Mouse (Mus musculus) limb, embryonic 11.5 days (tissue): ENCODE data around the gene Tubg1. TPM values are rescaled to one million over a fixed set of nuclear protein-coding genes. Genes with fewer than 3 reads are reported as not detected.
A peak's percentile ranks its signal among the peaks of the same experiment; 100 is the strongest.

Experiments
- ATAC-seq: fragments of 200-750 bp; cut with Nextera tagmentation; 2 replicates; pipeline ENCODE4 v1.8.0; 2017; ENCODE audit warnings: low read depth; ENCODE audit not compliant: insufficient number of reproducible peaks, low FRiP score, low TSS enrichment
- DNase-seq: peaks from one replicate; pipeline ENCODE4 v3.0.0-alpha.2; 2015; ENCODE audit warnings: low spot score
- H3K27ac ChIP-seq: fragments of 300-500 bp; sonication (generic); replicated peaks from 2 replicates; pipeline ENCODE4 v1.5.1; 2014; ENCODE audit warnings: low read depth, mild to moderate bottlenecking, low read length
- H3K27me3 ChIP-seq: fragments of 300-500 bp; sonication (generic); 2 replicates; pipeline ENCODE4 v1.6.1; 2014; ENCODE audit warnings: mild to moderate bottlenecking, low read length, mixed read lengths; ENCODE audit not compliant: control insufficient read depth, insufficient read depth
- H3K36me3 ChIP-seq: fragments of 300-500 bp; sonication (generic); 2 replicates; pipeline ENCODE4 v1.6.1; 2014; ENCODE audit warnings: mild to moderate bottlenecking, low read length, moderate library complexity, mixed read lengths; ENCODE audit not compliant: control insufficient read depth, insufficient read depth
- H3K4me1 ChIP-seq: fragments of 300-500 bp; sonication (generic); 2 replicates; pipeline ENCODE4 v1.6.1; 2014; ENCODE audit warnings: low read length, mixed read lengths; ENCODE audit not compliant: control insufficient read depth, insufficient read depth
- H3K4me2 ChIP-seq: fragments of 300-500 bp; sonication (generic); 2 replicates; pipeline ENCODE4 v1.6.1; 2014; ENCODE audit warnings: low read depth, mild to moderate bottlenecking, moderate library complexity; ENCODE audit not compliant: severe bottlenecking
- H3K4me3 ChIP-seq: fragments of 300-500 bp; sonication (generic); 2 replicates; pipeline ENCODE4 v1.5.1; 2014; ENCODE audit warnings: low read depth, low read length
- H3K9ac ChIP-seq: fragments of 300-500 bp; sonication (generic); 2 replicates; pipeline ENCODE4 v1.6.1; 2014; ENCODE audit warnings: mild to moderate bottlenecking, low read length
- H3K9me3 ChIP-seq: fragments of 300-500 bp; sonication (generic); 2 replicates; pipeline ENCODE4 v1.6.1; 2016; ENCODE audit warnings: low read length; ENCODE audit not compliant: control insufficient read depth
- WGBS: fragments of 180-500 bp; shearing (Covaris S2); extraction: QIAGEN DNeasy Blood & Tissue Kit; methylation state at CpG from one replicate; pipeline ENCODE4 v1.1.7; 2014; 5-methylcytosine and 5-hydroxymethylcytosine counted together
- polyA plus RNA-seq: library from polyadenylated mRNA; unstranded; fragments of >200 nt; fragmentation: Nextera tagmentation; extraction: Ambion mirVana; gene quantifications from 2 replicates; pipeline ENCODE4 v1.2.1, GENCODE M21; 2014

Tubg1 gene
- polyA plus RNA-seq, result 113 and 119 TPM in 2 replicates

DNA sequence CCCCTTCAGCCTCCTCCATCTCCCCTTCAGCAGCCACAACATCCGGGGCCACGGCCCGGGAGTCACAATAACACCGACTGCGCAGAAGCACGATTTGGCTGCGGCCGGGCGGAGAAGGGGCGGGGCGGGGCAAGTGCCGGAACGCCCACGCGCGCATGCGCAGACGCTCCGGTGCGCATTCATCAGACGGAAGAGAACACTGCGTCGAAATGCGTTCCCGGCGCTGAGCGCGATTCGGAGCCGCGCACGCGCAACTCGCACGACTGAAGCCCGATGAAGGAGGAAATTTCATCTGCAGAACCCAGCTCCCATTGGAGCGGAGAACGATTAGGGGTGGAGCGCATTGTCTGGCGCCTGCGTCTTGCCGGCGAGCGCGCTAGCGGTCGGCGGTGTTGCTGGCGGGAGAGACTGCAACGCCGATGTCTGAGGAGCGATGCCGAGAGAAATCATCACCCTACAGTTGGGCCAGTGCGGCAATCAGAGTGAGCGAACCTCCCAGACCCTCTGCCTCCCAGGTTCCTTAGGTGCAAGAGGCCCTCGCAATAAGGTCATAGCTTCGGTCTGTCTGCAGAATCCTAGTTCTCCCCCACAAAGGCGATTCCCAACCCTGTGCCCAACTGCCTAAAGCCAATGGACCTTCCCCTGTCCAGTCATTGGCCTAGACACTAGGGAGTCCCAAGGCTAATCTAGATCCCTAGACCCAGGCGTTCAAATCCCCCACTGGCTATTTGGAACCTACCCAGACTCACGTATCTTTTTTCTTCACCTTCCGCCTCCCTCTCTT, at the start of gene Tubg1, which contains the start of gene Retreg3:
TSS of gene Tubg1 (plus strand) at position 178 of the 784 bp plus-strand sequence.
TSS of gene Retreg3 (minus strand) at position 133 of the 784 bp plus-strand sequence.
- WGBS, result under 1% methylated on average over 61 of the region's 61 CpGs
- peak; percentile 91 for ATAC-seq
- Histone ChIP-seq H3K9me3 (no peaks in the 10 kb centered on the region), H3K4me3 (peak within 1 kb of the TSS; percentile 97), H3K27me3 (no peaks in the 10 kb centered on the region), H3K27ac (peak within 1 kb of the TSS; percentile 86), H3K9ac (peak within 1 kb of the TSS; percentile 92), H3K36me3 (no peaks in the 10 kb centered on the region; the same call in 1 of the 2 replicates), H3K4me2 (peak within 1 kb of the TSS; percentile 93), H3K4me1 (peaks cover 12% of the 10 kb centered on the region)
- peak; percentile 99 for DNase-seq

DNA sequence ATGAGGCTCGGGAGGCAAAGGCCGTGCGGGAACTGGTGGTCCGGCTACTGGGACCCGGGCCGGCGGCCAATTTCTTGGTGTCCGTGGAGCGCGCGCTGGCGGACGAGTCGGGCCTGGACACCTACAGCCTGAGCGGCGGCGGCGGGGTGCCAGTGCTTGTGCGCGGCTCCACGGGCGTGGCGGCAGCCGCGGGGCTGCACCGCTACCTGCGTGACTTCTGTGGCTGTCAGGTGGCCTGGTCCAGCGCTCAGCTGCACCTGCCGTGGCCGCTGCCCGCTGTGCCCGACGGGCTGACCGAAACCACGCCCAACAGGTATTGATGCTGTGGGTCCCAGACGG, 49.6 kb upstream of the Tubg1 start:
- Histone ChIP-seq H3K27me3 (0 out of 2 replicates have a peak, but pooled peaks cover 2% of the 10 kb centered on the region), H3K27ac (no peak overlapping the region)

DNA sequence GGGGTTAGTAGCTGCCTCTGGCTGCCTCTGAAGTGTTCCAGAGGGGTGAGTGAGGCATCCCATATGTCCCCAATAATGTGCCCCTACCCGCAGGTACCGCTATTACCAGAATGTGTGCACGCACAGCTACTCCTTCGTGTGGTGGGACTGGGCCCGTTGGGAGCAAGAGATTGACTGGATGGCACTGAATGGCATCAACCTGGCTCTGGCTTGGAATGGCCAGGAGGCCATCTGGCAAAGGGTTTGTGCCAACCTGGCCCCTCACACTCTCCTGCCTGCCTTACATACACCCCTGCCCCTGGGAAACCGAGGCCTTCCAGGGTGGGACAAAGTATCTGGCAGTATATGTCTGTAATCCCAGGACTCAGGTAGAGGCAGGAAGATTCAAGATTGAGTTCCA, 48.8 kb upstream of the Tubg1 start:
- no peak overlapping the region for H3K27ac ChIP-seq
- H3K9ac ChIP-seq, result no peak overlapping the region
- 72% methylated on average over 6 of the region's 6 CpGs for WGBS

More for the DNA sequence above, 49.6 kb upstream of the Tubg1 start:
- ATAC-seq (0 out of 2 replicates have a peak, but pooled peaks have one; percentile 32), DNase-seq (no peak)
- Histone ChIP-seq H3K9me3 (no peaks in the 10 kb centered on the region), H3K9ac (peak overlapping the region; percentile 76), H3K4me1 (no peaks in the 10 kb centered on the region), H3K4me3 (peak overlapping the region; percentile 78), H3K36me3 (no peaks in the 10 kb centered on the region), H3K4me2 (peak overlapping the region; percentile 96)
- 0% methylated on average over 36 of the region's 36 CpGs for WGBS

DNA sequence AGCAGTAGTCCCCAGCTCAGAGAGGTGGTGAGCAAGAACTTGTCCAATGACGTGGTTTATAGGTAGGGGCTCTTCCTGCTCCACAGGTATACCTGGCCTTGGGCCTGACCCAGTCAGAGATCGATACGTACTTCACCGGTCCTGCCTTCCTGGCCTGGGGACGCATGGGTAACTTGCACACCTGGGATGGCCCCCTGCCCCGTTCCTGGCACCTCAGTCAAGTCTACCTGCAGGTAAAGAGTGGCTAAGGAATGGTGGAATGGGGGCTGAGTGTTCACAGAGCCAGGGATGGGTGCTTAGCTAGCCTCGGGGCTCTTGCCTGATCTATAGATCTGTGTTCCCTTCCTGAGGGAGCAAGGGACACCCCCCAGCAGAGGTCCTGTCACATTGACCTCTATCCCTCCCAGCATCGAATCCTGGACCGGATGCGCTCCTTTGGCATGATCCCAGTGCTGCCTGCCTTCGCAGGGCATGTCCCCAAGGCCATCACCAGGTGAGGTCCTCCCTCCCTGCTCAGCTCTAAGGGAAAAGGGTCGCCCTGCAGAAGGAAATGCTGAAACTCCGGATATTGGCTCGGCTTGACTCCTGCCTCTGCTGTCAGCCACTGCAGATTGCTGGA, 47.8 kb upstream of the Tubg1 start:
- DNase-seq (no peak), ATAC-seq (no peak)
- H3K9ac ChIP-seq, result no peak overlapping the region
- no peak overlapping the region for H3K4me2 ChIP-seq
- H3K4me3 ChIP-seq, result no peak overlapping the region
- no peaks in the 10 kb centered on the region for H3K4me1 ChIP-seq
- no peaks in the 10 kb centered on the region for H3K36me3 ChIP-seq
- H3K9me3 ChIP-seq, result no peaks in the 10 kb centered on the region
- no peak overlapping the region for H3K27ac ChIP-seq
- WGBS, result 73% methylated on average over 14 of the region's 14 CpGs
- H3K27me3 ChIP-seq, result 0 out of 2 replicates have a peak, but pooled peaks cover 4% of the 10 kb centered on the region

More for the DNA sequence above, 48.8 kb upstream of the Tubg1 start:
- DNase-seq (no peak), ATAC-seq (no peak)
- no peaks in the 10 kb centered on the region for H3K4me1 ChIP-seq
- no peaks in the 10 kb centered on the region for H3K9me3 ChIP-seq
- H3K27me3 ChIP-seq, result 0 out of 2 replicates have a peak, but pooled peaks cover 2% of the 10 kb centered on the region
- H3K4me3 ChIP-seq, result no peak overlapping the region
- H3K4me2 ChIP-seq, result no peak overlapping the region
- H3K36me3 ChIP-seq, result no peaks in the 10 kb centered on the region

DNA sequence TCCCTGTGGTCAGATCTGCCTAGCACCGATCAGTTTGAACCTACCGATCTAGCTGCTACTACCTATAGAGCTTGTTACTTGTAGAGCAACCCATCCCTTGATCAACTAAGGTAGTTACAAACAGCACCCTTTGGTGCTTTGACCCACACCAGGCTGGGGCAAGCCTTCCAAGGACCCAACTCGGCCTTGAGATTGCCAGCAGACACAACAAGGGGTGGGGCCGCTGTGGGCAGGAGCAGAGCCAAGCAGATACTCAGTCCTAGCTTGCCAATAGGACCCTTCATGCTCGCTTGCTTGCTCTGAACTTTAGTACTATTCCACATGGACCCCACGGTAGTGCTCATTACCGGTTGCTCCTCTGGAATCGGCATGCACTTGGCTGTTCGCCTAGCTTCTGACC, 41.6 kb upstream of the Tubg1 start, which contains the start of gene Hsd17b1:
TSS of gene Hsd17b1 (plus strand) at position 291 of the 400 bp plus-strand sequence.
- Histone ChIP-seq H3K27me3 (peaks cover 49% of the 10 kb centered on the region), H3K36me3 (no peaks in the 10 kb centered on the region), H3K9me3 (no peaks in the 10 kb centered on the region), H3K4me3 (no peak within 1 kb of the TSS), H3K27ac (no peak within 1 kb of the TSS), H3K9ac (no peak within 1 kb of the TSS), H3K4me2 (no peak within 1 kb of the TSS), H3K4me1 (peaks cover 4% of the 10 kb centered on the region)
- ATAC-seq (no peak), DNase-seq (no peak)
- 73% methylated on average over 9 of the region's 9 CpGs for WGBS

DNA sequence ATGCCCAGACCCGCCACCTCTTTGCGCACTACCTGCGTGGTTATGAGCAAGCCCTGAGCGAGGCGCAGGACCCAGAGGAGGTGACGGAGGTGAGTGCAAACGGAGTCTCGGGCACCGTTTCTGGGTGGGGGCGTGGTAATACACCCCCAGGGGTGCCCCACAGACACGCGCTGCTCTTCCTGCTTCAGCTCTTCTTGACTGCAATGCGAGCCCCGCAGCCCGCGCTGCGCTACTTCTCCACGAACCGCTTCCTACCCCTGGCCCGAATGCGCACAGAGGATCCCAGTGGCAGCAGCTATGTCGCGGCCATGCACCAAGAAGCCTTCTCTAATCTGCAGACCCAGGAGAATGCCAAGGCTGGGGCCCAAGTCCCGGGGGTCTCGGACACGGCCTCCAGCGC, 40.0 kb upstream of the Tubg1 start:
- WGBS, result 3% methylated on average over 27 of the region's 27 CpGs
- Histone ChIP-seq H3K4me1 (peaks cover 9% of the 10 kb centered on the region), H3K4me3 (0 out of 2 replicates have a peak overlapping the region, but pooled peaks have one; percentile 10), H3K27ac (no peak overlapping the region), H3K27me3 (peaks cover 49% of the 10 kb centered on the region), H3K9me3 (no peaks in the 10 kb centered on the region), H3K36me3 (no peaks in the 10 kb centered on the region), H3K4me2 (no peak overlapping the region), H3K9ac (no peak overlapping the region)
- DNase-seq, result no peak
- ATAC-seq, result no peak

DNA sequence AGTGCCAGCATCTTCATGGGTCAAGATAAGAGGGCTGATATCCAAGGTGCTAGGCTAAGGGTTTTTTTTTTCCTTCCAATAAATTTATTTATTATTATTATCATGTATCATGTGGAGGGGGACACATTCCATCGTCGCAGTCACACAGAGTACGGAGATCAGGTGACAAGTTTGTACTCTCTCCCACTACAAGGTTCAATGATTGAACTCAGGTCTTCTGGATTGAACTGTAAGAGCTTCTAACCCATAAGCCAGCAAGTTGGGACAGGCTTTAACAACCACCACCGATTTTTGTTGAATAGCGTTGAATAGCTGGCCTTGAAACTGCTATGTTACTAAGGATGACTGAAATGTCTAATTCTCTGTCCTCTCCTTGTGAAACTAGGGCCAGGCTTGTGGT, 39.3 kb upstream of the Tubg1 start:
- Histone ChIP-seq H3K9me3 (no peaks in the 10 kb centered on the region), H3K27me3 (peaks cover 49% of the 10 kb centered on the region), H3K9ac (no peak overlapping the region), H3K36me3 (no peaks in the 10 kb centered on the region), H3K4me3 (no peak overlapping the region), H3K27ac (no peak overlapping the region), H3K4me2 (no peak overlapping the region), H3K4me1 (peaks cover 9% of the 10 kb centered on the region)
- WGBS, result 62% methylated on average over 5 of the region's 5 CpGs
- no peak for DNase-seq
- ATAC-seq, result no peak

DNA sequence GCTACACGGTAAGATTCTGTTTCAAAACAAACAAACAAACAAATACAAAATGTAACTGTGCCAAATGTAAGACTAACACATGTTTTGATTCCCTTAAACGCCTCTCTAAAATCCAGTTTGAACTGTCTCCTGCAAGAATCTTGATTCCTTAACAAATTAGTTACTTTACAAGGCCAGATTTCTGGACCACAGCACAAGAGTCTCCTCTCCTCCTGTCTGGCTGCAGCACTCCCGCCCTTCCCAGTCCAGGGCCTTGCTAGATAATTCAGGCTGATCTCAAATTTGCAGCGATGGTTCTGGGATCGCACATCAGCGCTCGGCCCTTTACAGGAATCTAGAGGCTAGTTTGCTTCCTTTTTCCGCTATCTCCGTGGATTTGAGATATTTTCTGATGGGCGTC, 38.1 kb upstream of the Tubg1 start:
- Histone ChIP-seq H3K9me3 (no peaks in the 10 kb centered on the region), H3K4me3 (peak overlapping the region; percentile 82), H3K27me3 (peaks cover 49% of the 10 kb centered on the region), H3K27ac (no peak overlapping the region), H3K9ac (peak overlapping the region; percentile 22; the same call in 1 of the 2 replicates), H3K36me3 (no peaks in the 10 kb centered on the region), H3K4me2 (peak overlapping the region; percentile 96), H3K4me1 (peaks cover 14% of the 10 kb centered on the region)
- DNase-seq (no peak), ATAC-seq (no peak)
- WGBS, result 5% methylated on average over 10 of the region's 10 CpGs
